Mouse (Mus musculus): ENCODE data around the gene Slc17a5. TPM values are rescaled to one million over a fixed set of nuclear protein-coding genes. Genes with fewer than 3 reads are reported as not detected.

Gene Slc17a5
- total and polyA plus RNA-seq, 2 experiments: 10.9 to 16.4 TPM

DNA sequence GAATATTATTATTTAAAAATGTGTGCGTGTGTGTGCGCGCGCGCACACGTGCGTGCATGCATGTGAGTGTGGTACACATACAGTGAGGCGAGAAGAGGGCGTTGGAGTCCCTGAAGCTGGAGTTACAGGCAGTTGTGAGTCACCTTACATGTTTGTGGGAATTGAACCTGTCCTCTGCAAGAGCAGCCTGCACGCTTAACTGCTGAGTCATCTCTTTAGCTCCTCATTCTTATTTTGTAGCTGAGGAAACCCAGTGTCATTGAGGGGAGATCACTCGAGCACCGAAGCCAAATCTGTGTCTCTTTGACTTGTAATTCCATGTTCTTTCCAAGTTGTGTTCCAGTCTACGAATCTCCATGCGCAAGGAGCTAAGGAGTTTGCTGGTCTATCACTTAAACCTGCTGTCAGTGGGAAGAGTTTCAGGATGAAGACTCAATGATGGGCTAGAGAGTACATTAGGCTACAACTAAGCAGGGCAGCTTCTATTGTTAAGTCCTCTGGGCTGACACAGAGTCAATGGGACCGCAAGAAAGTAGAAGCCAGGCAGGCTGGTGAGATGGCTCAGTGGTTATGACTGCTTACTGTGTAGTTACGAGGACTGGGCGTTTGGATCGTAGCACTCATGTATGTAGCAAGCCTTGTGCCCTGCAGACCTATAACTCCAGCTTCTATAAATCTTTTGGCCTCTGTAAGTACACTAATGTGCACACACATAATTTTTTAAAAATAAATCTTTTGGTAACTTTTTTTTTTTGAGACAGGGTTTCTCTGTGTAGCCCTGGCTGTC, 8.1 kb upstream of the Slc17a5 start:
- Histone ChIP-seq H3K4me1 (ENCODE audit: control insufficient read depth, insufficient read depth, low read length) (no peaks in the 10 kb centered on the region), H3K27ac (replicated peaks; ENCODE audit: insufficient read depth, low read depth, low read length) (no peak overlapping the region), H3K27me3 (ENCODE audit: control insufficient read depth, insufficient read depth, low read length) (no peaks in the 10 kb centered on the region), H3K36me3 (ENCODE audit: control insufficient read depth, insufficient read depth, low read length) (no peaks in the 10 kb centered on the region), H3K79me2 (ENCODE audit: control insufficient read depth, insufficient read depth, low read length) (no peaks in the 10 kb centered on the region), H3K4me3 (ENCODE audit: insufficient read depth, low read depth, low read length) (no peak overlapping the region), H3K9ac (ENCODE audit: low read depth, low read length) (no peak overlapping the region)
- no peak for DNase-seq (ENCODE audit: extremely low read depth, low read depth, low spot score)
- TF ChIP-seq CTCF (IDR thresholded peaks at IDR 0.05; ENCODE audit: low read depth, low read length) (no peak), POLR2A (IDR thresholded peaks at IDR 0.05; ENCODE audit: extremely low read depth, insufficient read depth, low read length) (no peak)
- 87% methylated on average over 18 of the region's 18 CpGs for WGBS

DNA sequence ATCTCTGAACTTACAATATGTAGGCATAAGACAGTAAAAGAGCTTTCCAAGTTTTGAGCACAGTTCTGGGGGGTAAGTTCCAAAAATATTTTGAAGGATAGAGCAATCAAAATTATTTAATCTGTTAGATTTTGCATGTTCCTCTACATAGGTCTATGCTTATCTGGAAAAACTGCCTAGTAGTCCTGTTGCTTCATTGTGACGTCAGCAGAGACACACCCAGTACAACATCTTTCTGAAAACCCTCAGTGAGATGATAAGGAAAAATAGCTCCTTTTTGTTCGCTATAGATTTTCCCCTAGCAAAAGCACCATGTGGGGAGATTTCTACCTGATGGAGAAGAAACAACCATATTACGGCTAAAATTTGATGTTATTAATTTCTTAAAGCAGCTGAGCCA, 7.4 kb upstream of the Slc17a5 start:
- Histone ChIP-seq H3K4me3 (ENCODE audit: insufficient read depth, low read depth, low read length) (no peak overlapping the region), H3K79me2 (ENCODE audit: control insufficient read depth, insufficient read depth, low read length) (no peaks in the 10 kb centered on the region), H3K4me1 (ENCODE audit: control insufficient read depth, insufficient read depth, low read length) (no peaks in the 10 kb centered on the region), H3K27ac (replicated peaks; ENCODE audit: insufficient read depth, low read depth, low read length) (no peak overlapping the region), H3K36me3 (ENCODE audit: control insufficient read depth, insufficient read depth, low read length) (no peaks in the 10 kb centered on the region), H3K27me3 (ENCODE audit: control insufficient read depth, insufficient read depth, low read length) (no peaks in the 10 kb centered on the region), H3K9ac (ENCODE audit: low read depth, low read length) (no peak overlapping the region)
- DNase-seq (ENCODE audit: extremely low read depth, low read depth, low spot score): no peak
- 70% methylated on average over 3 of the region's 3 CpGs for WGBS
- TF ChIP-seq POLR2A (IDR thresholded peaks at IDR 0.05; ENCODE audit: extremely low read depth, insufficient read depth, low read length): no peak
- no peak for TF ChIP-seq CTCF (IDR thresholded peaks at IDR 0.05; ENCODE audit: low read depth, low read length)

DNA sequence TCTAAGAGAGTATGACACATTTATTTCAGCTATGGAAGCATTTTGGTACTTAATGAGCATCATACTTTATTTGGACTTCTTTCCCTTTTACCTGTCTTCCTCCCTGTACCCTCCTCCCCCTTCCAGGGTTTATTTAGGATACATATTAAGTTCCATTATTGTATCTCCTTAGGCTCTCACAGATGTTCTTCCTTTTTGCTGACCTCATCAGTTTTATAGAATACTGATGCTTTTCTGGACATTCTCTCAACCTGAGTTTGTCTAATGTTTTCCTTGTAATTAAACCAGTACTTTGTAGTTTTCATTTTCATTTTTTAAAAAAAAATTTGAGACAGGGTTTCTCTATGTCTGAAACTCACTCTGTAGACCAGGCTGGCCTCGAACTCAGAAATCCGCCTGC, 2.6 kb upstream of the Slc17a5 start:
- Histone ChIP-seq H3K27ac (replicated peaks; ENCODE audit: insufficient read depth, low read depth, low read length) (no peak overlapping the region), H3K4me3 (ENCODE audit: insufficient read depth, low read depth, low read length) (no peak overlapping the region), H3K79me2 (ENCODE audit: control insufficient read depth, insufficient read depth, low read length) (peaks cover 3% of the 10 kb centered on the region; the same call in 1 of the 2 replicates), H3K36me3 (ENCODE audit: control insufficient read depth, insufficient read depth, low read length) (no peaks in the 10 kb centered on the region), H3K9ac (ENCODE audit: low read depth, low read length) (no peak overlapping the region), H3K27me3 (ENCODE audit: control insufficient read depth, insufficient read depth, low read length) (no peaks in the 10 kb centered on the region), H3K4me1 (ENCODE audit: control insufficient read depth, insufficient read depth, low read length) (no peaks in the 10 kb centered on the region)
- WGBS: 100% methylated on average over 2 of the region's 2 CpGs
- TF ChIP-seq CTCF (IDR thresholded peaks at IDR 0.05; ENCODE audit: low read depth, low read length): no peak
- no peak for TF ChIP-seq POLR2A (IDR thresholded peaks at IDR 0.05; ENCODE audit: extremely low read depth, insufficient read depth, low read length)
- no peak for DNase-seq (ENCODE audit: extremely low read depth, low read depth, low spot score)

DNA sequence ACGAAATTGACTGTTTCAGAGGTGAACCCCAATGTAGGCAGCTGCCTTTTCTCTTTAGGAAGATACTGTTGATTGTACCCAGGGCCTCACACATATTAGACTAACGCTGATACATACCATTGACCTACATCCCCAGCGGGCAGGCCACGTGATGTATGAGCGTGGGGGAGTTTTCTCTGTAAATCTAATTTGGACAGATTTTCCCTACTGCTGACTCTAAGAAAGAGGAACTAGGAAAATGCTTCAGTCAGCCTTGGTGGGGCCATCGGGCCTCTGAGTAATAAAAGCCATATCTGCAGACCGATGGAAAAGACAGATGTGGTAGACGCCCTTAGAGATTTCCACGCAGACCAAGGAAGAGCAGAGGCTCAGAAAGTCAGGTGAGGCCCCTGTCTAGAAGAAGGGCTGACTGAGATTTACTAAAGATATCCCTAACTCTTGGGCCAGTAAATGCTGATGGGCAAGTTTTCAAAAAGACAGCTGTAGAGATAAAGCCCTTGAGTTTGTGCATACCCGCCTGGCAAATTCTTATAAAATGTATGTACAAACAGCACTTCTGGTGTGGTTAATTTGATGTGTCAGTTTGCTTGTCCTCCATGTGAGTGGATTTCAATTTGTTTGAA, 681 bp upstream of the Slc17a5 start:
- H3K4me3 ChIP-seq (ENCODE audit: insufficient read depth, low read depth, low read length): no peak overlapping the region
- no peaks in the 10 kb centered on the region for H3K36me3 ChIP-seq (ENCODE audit: control insufficient read depth, insufficient read depth, low read length)
- H3K27me3 ChIP-seq (ENCODE audit: control insufficient read depth, insufficient read depth, low read length): no peaks in the 10 kb centered on the region
- H3K79me2 ChIP-seq (ENCODE audit: control insufficient read depth, insufficient read depth, low read length): peaks cover 3% of the 10 kb centered on the region; the same call in 1 of the 2 replicates
- no peak for TF ChIP-seq CTCF (IDR thresholded peaks at IDR 0.05; ENCODE audit: low read depth, low read length)
- TF ChIP-seq POLR2A (IDR thresholded peaks at IDR 0.05; ENCODE audit: extremely low read depth, insufficient read depth, low read length): no peak
- WGBS: 72% methylated on average over 10 of the region's 10 CpGs
- no peak overlapping the region for H3K27ac ChIP-seq (replicated peaks; ENCODE audit: insufficient read depth, low read depth, low read length)
- no peak overlapping the region for H3K9ac ChIP-seq (ENCODE audit: low read depth, low read length)
- DNase-seq (ENCODE audit: extremely low read depth, low read depth, low spot score): peak; percentile 23
- no peaks in the 10 kb centered on the region for H3K4me1 ChIP-seq (ENCODE audit: control insufficient read depth, insufficient read depth, low read length)

DNA sequence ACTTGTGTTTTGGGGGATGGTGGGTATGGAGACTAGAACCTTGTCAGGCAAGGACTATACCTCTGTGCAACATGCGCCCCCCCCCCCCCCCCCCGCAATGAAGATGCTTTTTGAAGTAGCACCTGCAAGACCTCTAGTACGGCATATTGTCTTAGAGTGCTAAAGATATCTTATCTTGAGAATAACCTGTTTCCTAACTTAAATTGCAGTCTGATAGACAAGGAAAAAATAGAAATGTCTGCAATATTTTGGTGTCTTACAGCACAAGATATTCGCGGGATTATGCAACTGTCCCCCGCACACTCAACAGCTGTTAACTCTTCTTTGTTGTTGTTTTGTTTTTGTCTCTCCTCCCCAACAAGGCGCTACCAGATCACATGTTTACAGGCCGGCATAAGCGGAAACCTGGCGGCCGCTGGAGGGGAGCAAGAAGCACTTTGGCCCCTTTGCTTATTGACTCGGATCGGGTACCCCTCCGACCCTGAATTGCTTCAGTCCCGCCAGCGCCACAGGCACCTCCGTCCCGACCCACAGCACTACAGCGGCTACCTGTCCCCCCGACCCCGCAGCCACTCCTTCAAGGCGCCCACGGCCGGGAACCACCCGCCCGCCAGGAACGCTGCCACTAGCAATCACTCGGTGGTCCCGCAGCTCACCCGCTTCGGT, 490 bp downstream of the Slc17a5 start:
- H3K27ac ChIP-seq (replicated peaks; ENCODE audit: insufficient read depth, low read depth, low read length): peak overlapping the region; percentile 68

More for the DNA sequence above, 490 bp downstream of the Slc17a5 start:
- Histone ChIP-seq H3K27me3 (ENCODE audit: control insufficient read depth, insufficient read depth, low read length) (no peaks in the 10 kb centered on the region), H3K4me3 (ENCODE audit: insufficient read depth, low read depth, low read length) (peak overlapping the region; percentile 83), H3K9ac (ENCODE audit: low read depth, low read length) (peak overlapping the region; percentile 83), H3K36me3 (ENCODE audit: control insufficient read depth, insufficient read depth, low read length) (no peaks in the 10 kb centered on the region), H3K4me1 (ENCODE audit: control insufficient read depth, insufficient read depth, low read length) (no peaks in the 10 kb centered on the region), H3K79me2 (ENCODE audit: control insufficient read depth, insufficient read depth, low read length) (peaks cover 3% of the 10 kb centered on the region; the same call in 1 of the 2 replicates)
- no peak for TF ChIP-seq POLR2A (IDR thresholded peaks at IDR 0.05; ENCODE audit: extremely low read depth, insufficient read depth, low read length)
- TF ChIP-seq CTCF (IDR thresholded peaks at IDR 0.05; ENCODE audit: low read depth, low read length): no peak
- DNase-seq (ENCODE audit: extremely low read depth, low read depth, low spot score): peak; percentile 50
- under 1% methylated on average over 31 of the region's 31 CpGs for WGBS
